Mouse (Mus musculus) layer of hippocampus, postnatal 14 days (tissue): ENCODE data around the gene Daglb. TPM values are rescaled to one million over a fixed set of nuclear protein-coding genes. Genes with fewer than 3 reads are reported as not detected.
"Not testable (repeated sequence)": the region's sequence is repeated elsewhere in the genome, so short reads cannot be mapped to it uniquely, and the experiment has no call there.

ENCODE experiments used
- DNase-seq, 2 experiments: peaks; one replicate each; pipeline ENCODE4 v3.0.0; 2021 to 2022; ENCODE audit warnings: low spot score in 2 of 2, mixed read lengths in 1 of 2
- total RNA-seq, 2 experiments: library from RNA; stranded (reverse); gene quantifications; 2 replicates each; pipeline ENCODE4 v1.2.3; 2021

Gene Daglb
- total RNA-seq, 2 experiments from 2014 or later: 22.8 to 22.9 TPM

GRCm38 (mm10) chr5:143484955-143485354 lies 20.6 kb downstream of the Daglb start:
- DNase-seq: no peak

GRCm38 (mm10) chr5:143487193-143487592 lies 22.8 kb downstream of the Daglb start:
- DNase-seq: no peak

GRCm38 (mm10) chr5:143487998-143488397 lies 23.6 kb downstream of the Daglb start:
- DNase-seq: no peak

- DNase-seq: no peak
Measured at GRCm38 (mm10) chr5:143489749-143490342, 25.5 kb downstream of the Daglb start.

GRCm38 (mm10) chr5:143491736-143492135 lies 27.4 kb downstream of the Daglb start:
- DNase-seq: no peak

GRCm38 (mm10) chr5:143493163-143493562 lies 28.8 kb downstream of the Daglb start:
- no peak for DNase-seq

- no peak for DNase-seq
Measured at GRCm38 (mm10) chr5:143495708-143496107, 31.3 kb downstream of the Daglb start.

GRCm38 (mm10) chr5:143497451-143497850 lies 33.1 kb downstream of the Daglb start:
- no peak for DNase-seq

GRCm38 (mm10) chr5:143499197-143499596 lies 34.8 kb downstream of the Daglb start:
- DNase-seq: no peak

GRCm38 (mm10) chr5:143499686-143500085 lies 35.3 kb downstream of the Daglb start:
- no peak for DNase-seq

GRCm38 (mm10) chr5:143500711-143501110 lies 36.3 kb downstream of the Daglb start:
- DNase-seq: not testable (repeated sequence)

GRCm38 (mm10) chr5:143501140-143501539 lies 36.8 kb downstream of the Daglb start:
- DNase-seq: no peak

GRCm38 (mm10) chr5:143501649-143502048 lies 37.3 kb downstream of the Daglb start:
- peak in 1 of 2 experiments; percentile 37 for DNase-seq

GRCm38 (mm10) chr5:143502899-143503557 lies 38.6 kb downstream of the Daglb start:
- DNase-seq: no peak

GRCm38 (mm10) chr5:143503740-143504139 lies 39.4 kb downstream of the Daglb start:
- no peak for DNase-seq

- no peak for DNase-seq
Measured at GRCm38 (mm10) chr5:143504453-143504852, 40.1 kb downstream of the Daglb start.

- no peak for DNase-seq
Measured at GRCm38 (mm10) chr5:143505056-143505455, 40.7 kb downstream of the Daglb start.

GRCm38 (mm10) chr5:143505545-143505944 lies 41.2 kb downstream of the Daglb start:
- no peak for DNase-seq

- DNase-seq: no peak
Measured at GRCm38 (mm10) chr5:143509294-143509693, 44.9 kb downstream of the Daglb start.

GRCm38 (mm10) chr5:143509737-143510136 lies 45.4 kb downstream of the Daglb start:
- DNase-seq: no peak

GRCm38 (mm10) chr5:143511577-143511976 lies 47.2 kb downstream of the Daglb start:
- no peak for DNase-seq

GRCm38 (mm10) chr5:143512305-143512704 lies 47.9 kb downstream of the Daglb start:
- no peak for DNase-seq

- no peak for DNase-seq
Measured at GRCm38 (mm10) chr5:143514878-143515277, 50.5 kb downstream of the Daglb start.
